Mouse (Mus musculus): ENCODE data around the gene Zfp536. TPM values are rescaled to one million over a fixed set of nuclear protein-coding genes. Genes with fewer than 3 reads are reported as not detected.

Gene Zfp536
- total and polyA plus RNA-seq, 3 experiments = not detected

DNA sequence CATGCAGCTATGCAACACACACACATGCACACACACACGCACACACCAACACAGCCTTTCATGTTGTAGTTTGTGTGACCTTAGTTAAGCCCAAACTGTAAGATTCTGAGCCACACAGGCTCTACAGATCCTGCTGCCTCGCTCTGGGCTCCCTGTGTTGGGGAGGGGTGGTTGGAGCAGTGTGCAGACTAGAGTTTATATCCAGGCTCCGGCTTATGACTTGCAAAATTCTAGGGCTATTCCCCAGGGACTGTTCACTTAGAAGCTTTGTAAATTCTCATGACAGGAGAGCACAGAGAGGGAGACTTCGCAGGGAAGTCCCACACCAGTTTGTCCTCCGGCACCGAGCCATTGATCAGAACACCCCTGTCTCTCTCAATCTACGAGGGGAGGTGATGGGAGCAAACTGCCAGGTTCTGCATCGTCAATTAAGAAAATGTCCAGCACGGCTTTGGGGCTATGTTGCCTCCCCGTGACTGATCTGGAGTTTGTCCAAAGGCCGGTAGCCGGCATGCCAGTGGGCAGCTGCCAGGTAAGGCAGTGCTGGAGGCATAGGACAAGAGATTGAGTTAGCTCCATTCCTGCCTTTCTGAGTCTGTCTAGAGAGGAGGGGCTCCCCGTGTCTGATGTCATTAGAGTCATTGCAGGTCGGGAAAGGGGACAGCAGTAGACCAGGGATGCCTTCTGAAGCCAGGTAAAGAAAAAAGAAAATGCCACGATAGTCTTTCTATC is 54.6 kb downstream of the Zfp536 start:
- TF ChIP-seq ZKSCAN1 (IDR thresholded peaks at IDR 0.05; ENCODE audit: borderline replicate concordance, low read depth, low read length) = no peak
- TF ChIP-seq EP300 (IDR thresholded peaks at IDR 0.05; ENCODE audit: low read length) = no peak
- TF ChIP-seq MXI1 (IDR thresholded peaks at IDR 0.05; ENCODE audit: low read depth, low read length) = no peak
- no peak for TF ChIP-seq TBP (conservative IDR thresholded peaks at IDR 0.05; ENCODE audit: low read depth, low read length)
- no peak for TF ChIP-seq TCF12 (IDR thresholded peaks at IDR 0.05; ENCODE audit: low read depth, low read length)
- TF ChIP-seq CHD1 (IDR thresholded peaks at IDR 0.05; ENCODE audit: low read depth, low read length) = no peak
- no peak for TF ChIP-seq ZNF384 (IDR thresholded peaks at IDR 0.05; ENCODE audit: low read depth, low read length)
- no peak for TF ChIP-seq NELFE (IDR thresholded peaks at IDR 0.05; ENCODE audit: low read depth, low read length)
- no peak for TF ChIP-seq E2F4 (IDR thresholded peaks at IDR 0.05; ENCODE audit: insufficient replicate concordance, low read depth, low read length)
- TF ChIP-seq MYC (IDR thresholded peaks at IDR 0.05; ENCODE audit: low read depth, low read length) = no peak
- no peak for TF ChIP-seq UBTF (IDR thresholded peaks at IDR 0.05; ENCODE audit: low read depth, low read length)
- TF ChIP-seq NRF1 (IDR thresholded peaks at IDR 0.05; ENCODE audit: low read depth, low read length) = no peak
- TF ChIP-seq CHD2 (IDR thresholded peaks at IDR 0.05; ENCODE audit: low read length) = no peak
- Histone ChIP-seq H3K4me1 (ENCODE audit: control insufficient read depth in 1 of 2, insufficient read depth in 2 of 2) (no peaks in the 10 kb centered on the region), H3K9me3 (replicated peaks; ENCODE audit: low read length) (peaks cover 86% of the 10 kb centered on the region), H3K36me3 (replicated peaks in 1 of 2; ENCODE audit: control insufficient read depth in 1 of 2, insufficient read depth in 1 of 2, low read length in 1 of 2) (no peaks in the 10 kb centered on the region), H3K9ac (ENCODE audit: insufficient read depth, low read depth) (no peak overlapping the region), H3K4me3 (replicated peaks in 1 of 3; ENCODE audit: low read depth in 2 of 3, low read length in 2 of 3, poor library complexity in 1 of 3) (no peak overlapping the region), H3K79me2 (replicated peaks; ENCODE audit: control insufficient read depth, extremely low read depth, insufficient read depth, poor library complexity, severe bottlenecking) (no peaks in the 10 kb centered on the region), H3K4me2 (ENCODE audit: insufficient read depth, low read depth, poor library complexity, severe bottlenecking) (no peak overlapping the region), H3K27ac (ENCODE audit: insufficient read depth, low read depth) (no peak overlapping the region), H3K27me3 (replicated peaks) (no peaks in the 10 kb centered on the region)
- no peak for DNase-seq (ENCODE audit: extremely low read depth)
- in situ Hi-C loops (cut with MboI; ENCODE audit: low pct_ligation_motif_present, low pct_unique_long_range_greater_than_20kb, low sequenced_read_pairs) = no loop called here
- dilution Hi-C loops (cut with MboI; ENCODE audit: extremely low pct_ligation_motif_present, extremely low pct_unique_long_range_greater_than_20kb, low sequenced_read_pairs) = no loop called here

- Histone ChIP-seq H3K4me3 (replicated peaks in 1 of 3; ENCODE audit: low read depth in 2 of 3, low read length in 2 of 3, poor library complexity in 1 of 3) (no peak overlapping the region), H3K79me2 (replicated peaks; ENCODE audit: control insufficient read depth, extremely low read depth, insufficient read depth, poor library complexity, severe bottlenecking) (no peaks in the 10 kb centered on the region), H3K4me2 (ENCODE audit: insufficient read depth, low read depth, poor library complexity, severe bottlenecking) (no peak overlapping the region), H3K9me3 (replicated peaks; ENCODE audit: low read length) (peaks cover 83% of the 10 kb centered on the region), H3K4me1 (ENCODE audit: control insufficient read depth in 1 of 2, insufficient read depth in 2 of 2) (no peaks in the 10 kb centered on the region), H3K9ac (ENCODE audit: insufficient read depth, low read depth) (no peak overlapping the region), H3K27ac (ENCODE audit: insufficient read depth, low read depth) (no peak overlapping the region), H3K27me3 (replicated peaks) (no peaks in the 10 kb centered on the region), H3K36me3 (replicated peaks in 1 of 2; ENCODE audit: control insufficient read depth in 1 of 2, insufficient read depth in 1 of 2, low read length in 1 of 2) (no peaks in the 10 kb centered on the region)
- dilution Hi-C loops (cut with MboI; ENCODE audit: extremely low pct_ligation_motif_present, extremely low pct_unique_long_range_greater_than_20kb, low sequenced_read_pairs) = no loop called here
- in situ Hi-C loops (cut with MboI; ENCODE audit: low pct_ligation_motif_present, low pct_unique_long_range_greater_than_20kb, low sequenced_read_pairs) = no loop called here
- DNase-seq (ENCODE audit: extremely low read depth) = no peak
- TF ChIP-seq CHD2 (IDR thresholded peaks at IDR 0.05; ENCODE audit: low read length) (no peak), MAFK (IDR thresholded peaks at IDR 0.05; ENCODE audit: insufficient replicate concordance, low read length) (no peak), MXI1 (IDR thresholded peaks at IDR 0.05; ENCODE audit: low read depth, low read length) (no peak), E2F4 (IDR thresholded peaks at IDR 0.05; ENCODE audit: insufficient replicate concordance, low read depth, low read length) (no peak), BHLHE40 (IDR thresholded peaks at IDR 0.05; ENCODE audit: low read depth, low read length) (no peak), UBTF (IDR thresholded peaks at IDR 0.05; ENCODE audit: low read depth, low read length) (no peak), ZC3H11A (IDR thresholded peaks at IDR 0.05; ENCODE audit: low read depth, low read length) (no peak), MEF2A (IDR thresholded peaks at IDR 0.05; ENCODE audit: borderline replicate concordance, low read depth, low read length) (no peak)
These were observed 56.4 kb downstream of the Zfp536 start for GRCm38 (mm10) chr7:37717071-37717470.

All from CH12.LX (cell line).